In genomic region chr1:131233527-131233926, GRCm38 (mm10) we compare ENCODE assay signal across 23 mouse cellular contexts.
"Had no signal": no experiment of that assay in that cellular context is flagged by ENCODE, and none has a peak within 500 bp of the region (broad histone marks: within the 10 kb centered on the region; RNA-seq: fewer than 3 reads in every experiment).

No protein-coding gene starts in this region.

- H3K9me3 ChIP-seq: limb, embryonic 10.5 days; limb, embryonic 13.5 days; liver, embryonic 12.5 days; liver, embryonic 15.5 days; lung, embryonic 15.5 days; megakaryocyte, embryonic 14.5 days; midbrain, embryonic 10.5 days; midbrain, embryonic 15.5 days; neural tube, embryonic 12.5 days; neural tube, embryonic 15.5 days; stomach, embryonic 15.5 days had no signal

- H3K9ac ChIP-seq: limb, embryonic 13.5 days; liver, embryonic 12.5 days; liver, embryonic 15.5 days; lung, embryonic 15.5 days; midbrain, embryonic 15.5 days; neural tube, embryonic 12.5 days; neural tube, embryonic 15.5 days; stomach, embryonic 15.5 days had no signal

- H3K4me2 ChIP-seq: limb, embryonic 13.5 days; liver, embryonic 12.5 days; liver, embryonic 15.5 days; lung, embryonic 15.5 days; midbrain, embryonic 15.5 days; neural tube, embryonic 12.5 days; neural tube, embryonic 15.5 days; stomach, embryonic 15.5 days had no signal

- H3K4me1 ChIP-seq: liver, embryonic 12.5 days; liver, embryonic 15.5 days; midbrain, embryonic 15.5 days; neural tube, embryonic 12.5 days; neural tube, embryonic 15.5 days had no signal

- ATAC-seq: liver, embryonic 12.5 days; midbrain, embryonic 15.5 days had no signal

- H3K27ac ChIP-seq: kidney, postnatal 0 days; layer of hippocampus, adult 2 months; limb, embryonic 10.5 days; limb, embryonic 13.5 days; liver, embryonic 12.5 days; liver, embryonic 15.5 days; lung, embryonic 15.5 days; midbrain, embryonic 10.5 days; midbrain, embryonic 15.5 days; neural tube, embryonic 12.5 days; neural tube, embryonic 15.5 days; stomach, embryonic 15.5 days had no signal

- H3K4me3 ChIP-seq: layer of hippocampus, adult 2 months; limb, embryonic 10.5 days; limb, embryonic 13.5 days; liver, embryonic 12.5 days; liver, embryonic 15.5 days; lung, embryonic 15.5 days; midbrain, embryonic 10.5 days; midbrain, embryonic 15.5 days; neural tube, embryonic 12.5 days; neural tube, embryonic 15.5 days; stomach, embryonic 15.5 days had no signal

- H3K27me3 ChIP-seq: limb, embryonic 13.5 days; lung, embryonic 15.5 days; midbrain, embryonic 15.5 days; neural tube, embryonic 12.5 days; neural tube, embryonic 15.5 days; stomach, embryonic 15.5 days had no signal

- DNase-seq: kidney, postnatal 25 days; layer of hippocampus, adult 9-11 months; liver; lung, adult 18-20 months; lung, postnatal 10 days; lung, postnatal 36 days; right cerebral cortex, adult 18-20 months; right cerebral cortex, postnatal 14 days; spleen, adult 18-20 months; thymus, postnatal 25 days had no signal

- H3K36me3 ChIP-seq: limb, embryonic 10.5 days; limb, embryonic 13.5 days; liver, embryonic 12.5 days; liver, embryonic 15.5 days; lung, embryonic 15.5 days; midbrain, embryonic 10.5 days; midbrain, embryonic 15.5 days; neural tube, embryonic 12.5 days; neural tube, embryonic 15.5 days; stomach, embryonic 15.5 days had no signal
